Mouse (Mus musculus) embryonic stem cell, embryonic (primary cell): ENCODE data around the gene Mdfic.
"Not testable (repeated sequence)": the region's sequence is repeated elsewhere in the genome, so short reads cannot be mapped to it uniquely, and the experiment has no call there.

ENCODE experiments used
- CTCF ChIA-PET, 4 experiments: fragments of 300-600 bp in 2 of 4; fragments of 350-600 bp in 2 of 4; sonication (Branson Sonifier 250); formaldehyde crosslinking; loops; one replicate each; lab custom pipeline; 2022; ENCODE audit warnings: inconsistent platforms in 2 of 4; lab: Charles Lee
- POLR2A ChIA-PET, 4 experiments: fragments of 300-600 bp in 2 of 4; fragments of 350-600 bp in 2 of 4; sonication (Branson Sonifier 250); formaldehyde crosslinking; loops; one replicate each; lab custom pipeline; 2022; ENCODE audit warnings: antibody characterized with exemption in 4 of 4, inconsistent platforms in 1 of 4; lab: Charles Lee

The Mdfic gene

DNA sequence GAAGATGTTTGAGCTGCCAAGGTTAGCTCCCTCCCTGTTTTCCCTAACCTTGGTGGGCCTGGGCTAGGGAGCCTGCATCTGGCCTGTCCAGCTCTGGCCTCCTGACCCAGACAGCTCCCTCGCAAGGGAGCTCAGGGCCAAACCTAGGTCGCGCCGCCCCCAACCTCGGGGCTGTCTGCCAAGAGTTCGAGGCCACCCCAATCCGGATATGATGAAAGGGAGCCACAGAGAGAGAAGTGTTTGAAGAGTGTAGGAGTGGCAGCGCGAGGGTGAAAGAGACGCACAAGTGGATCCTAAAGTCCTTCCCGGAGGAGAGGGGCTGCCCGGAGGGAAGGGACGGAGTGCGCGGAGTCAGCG lies at the start of gene Mdfic:
TSS of gene Mdfic (plus strand) at position 201 of the 357 bp plus-strand sequence.
- ChIA-PET CTCF (no interaction called here), POLR2A (interaction anchor here in 3 of 4 experiments (0.6 to 1.6 kb wide), 7 partner anchors 10 to 154 kb away, joined by 3 to 6 read pairs (median 3); no protein-coding TSS in a partner anchor)

DNA sequence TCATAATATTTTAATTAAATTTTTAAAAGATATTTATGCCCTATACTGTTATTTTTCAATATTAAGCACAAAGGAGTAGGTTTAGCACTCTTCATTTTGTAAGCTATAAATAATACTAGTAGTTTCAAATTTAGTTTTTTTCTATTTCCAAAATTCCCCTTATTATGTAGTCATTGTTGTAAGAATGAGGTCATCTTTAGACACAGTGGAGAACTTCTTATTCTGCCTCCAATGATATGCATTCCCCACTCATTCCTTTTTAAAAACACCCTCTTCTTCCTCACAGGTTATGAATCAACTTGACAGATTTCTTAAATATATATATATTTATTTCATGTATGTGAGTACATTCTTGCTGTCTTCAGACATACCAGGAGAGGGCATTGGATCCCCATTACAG lies 49.1 kb upstream of the Mdfic start:
- ChIA-PET POLR2A (no interaction called here), CTCF (no interaction called here)

DNA sequence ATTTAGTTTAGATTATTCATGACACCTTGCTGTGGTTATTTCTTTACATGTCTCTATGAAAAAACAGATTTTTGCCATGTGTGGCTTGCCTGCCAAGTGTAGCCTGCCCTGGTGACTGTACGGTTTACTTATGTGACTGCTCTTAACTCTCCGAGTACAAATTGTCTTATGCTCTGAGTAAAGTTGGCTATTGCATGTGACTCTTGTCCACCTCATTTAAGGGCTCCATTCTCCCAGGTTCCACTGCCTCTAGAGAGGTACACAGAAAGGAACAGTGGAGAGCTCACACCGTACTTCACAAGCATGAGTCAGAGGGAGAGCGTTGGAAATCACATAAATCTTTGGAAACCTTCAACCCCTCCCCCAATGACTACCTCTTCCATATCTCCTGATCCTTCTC lies 10.4 kb upstream of the Mdfic start:
- CTCF ChIA-PET, result no interaction called here

DNA sequence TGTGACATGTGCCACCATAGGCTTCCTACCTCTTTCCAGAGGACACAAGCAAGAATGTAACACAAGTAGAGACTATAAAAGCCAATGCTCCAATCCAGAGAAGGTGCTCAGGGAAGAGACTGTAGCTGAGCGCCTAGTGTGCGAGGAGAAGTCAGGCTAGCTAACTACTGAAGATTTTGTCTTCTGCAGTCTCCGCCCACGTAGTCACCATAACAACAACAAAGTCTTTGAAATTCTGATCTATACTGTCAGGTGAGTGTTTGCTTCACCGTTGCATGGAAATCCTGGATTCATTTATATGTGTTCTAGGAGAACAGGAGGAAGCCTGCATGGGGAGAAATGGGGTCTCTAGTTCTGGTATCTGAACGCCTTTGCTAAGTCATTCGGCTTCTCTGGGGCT lies 9.8 kb upstream of the Mdfic start:
- ChIA-PET CTCF (no interaction called here), POLR2A (interaction anchor here in 1 of 4 experiments (0.8 to 1.4 kb wide), 2 partner anchors 9 to 11 kb away, joined by 3 read pairs; no protein-coding TSS in a partner anchor)

More for the DNA sequence above, 10.4 kb upstream of the Mdfic start:
- POLR2A ChIA-PET, result interaction anchor here in 1 of 4 experiments (0.8 to 1.4 kb wide), 2 partner anchors 10 to 12 kb away, joined by 3 read pairs; no protein-coding TSS in a partner anchor

DNA sequence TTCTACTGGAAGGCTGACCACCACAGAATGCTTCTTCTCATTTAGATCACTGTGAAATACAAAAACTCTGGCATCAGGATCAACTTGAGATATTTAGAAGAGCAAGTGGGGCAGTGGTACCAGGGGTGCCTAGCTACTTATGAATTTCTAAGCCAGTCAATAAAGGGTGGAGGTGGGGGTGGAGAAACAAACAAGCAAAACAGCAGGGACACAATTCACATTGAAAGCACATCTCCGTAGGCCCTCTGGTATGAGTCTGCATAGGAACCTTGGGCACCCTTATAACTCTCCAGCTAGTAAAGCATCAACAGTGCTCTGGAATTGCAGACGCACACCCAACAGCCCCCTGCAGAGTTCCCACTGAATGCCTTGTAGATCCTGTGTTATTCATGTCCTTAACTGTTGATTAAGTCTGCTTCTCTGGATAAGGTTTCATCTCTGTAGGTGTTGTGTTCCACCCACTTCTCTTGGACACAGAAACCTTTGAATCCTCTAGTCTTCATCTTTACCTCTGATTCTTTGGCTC lies 7.5 kb upstream of the Mdfic start:
- POLR2A ChIA-PET, result interaction anchor here in 1 of 4 experiments (0.8 kb wide), 1 partner anchor 11 kb away, joined by 3 read pairs; no protein-coding TSS in a partner anchor
- CTCF ChIA-PET, result interaction anchor here in 1 of 4 experiments (0.7 kb wide), 1 partner anchor 186 kb away, joined by 8 read pairs; no protein-coding TSS in a partner anchor

DNA sequence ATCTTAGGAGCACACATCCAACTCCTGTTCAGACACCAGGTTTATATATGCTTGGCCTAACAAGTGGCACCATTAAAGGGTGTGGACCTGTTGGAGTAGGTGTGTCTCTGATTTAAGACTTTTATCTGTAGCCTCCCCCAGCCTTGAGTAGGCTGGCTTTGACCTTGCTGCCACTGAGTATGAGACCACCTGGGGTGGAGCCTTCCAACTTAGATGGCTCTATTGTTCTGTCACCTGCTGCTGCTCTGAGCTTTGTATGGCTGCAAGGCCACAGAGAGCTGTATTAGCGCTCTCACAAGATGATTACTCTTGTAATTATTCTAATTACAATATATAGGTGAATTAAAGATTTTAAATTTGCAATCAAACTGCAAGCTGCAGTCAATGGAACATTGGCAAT lies 6.4 kb upstream of the Mdfic start:
- CTCF ChIA-PET, result not testable (repeated sequence)
- POLR2A ChIA-PET, result interaction anchor here in 1 of 4 experiments (0.7 to 2.0 kb wide), 3 partner anchors 10 to 29 kb away, joined by 3 to 4 read pairs (median 4); no protein-coding TSS in a partner anchor

DNA sequence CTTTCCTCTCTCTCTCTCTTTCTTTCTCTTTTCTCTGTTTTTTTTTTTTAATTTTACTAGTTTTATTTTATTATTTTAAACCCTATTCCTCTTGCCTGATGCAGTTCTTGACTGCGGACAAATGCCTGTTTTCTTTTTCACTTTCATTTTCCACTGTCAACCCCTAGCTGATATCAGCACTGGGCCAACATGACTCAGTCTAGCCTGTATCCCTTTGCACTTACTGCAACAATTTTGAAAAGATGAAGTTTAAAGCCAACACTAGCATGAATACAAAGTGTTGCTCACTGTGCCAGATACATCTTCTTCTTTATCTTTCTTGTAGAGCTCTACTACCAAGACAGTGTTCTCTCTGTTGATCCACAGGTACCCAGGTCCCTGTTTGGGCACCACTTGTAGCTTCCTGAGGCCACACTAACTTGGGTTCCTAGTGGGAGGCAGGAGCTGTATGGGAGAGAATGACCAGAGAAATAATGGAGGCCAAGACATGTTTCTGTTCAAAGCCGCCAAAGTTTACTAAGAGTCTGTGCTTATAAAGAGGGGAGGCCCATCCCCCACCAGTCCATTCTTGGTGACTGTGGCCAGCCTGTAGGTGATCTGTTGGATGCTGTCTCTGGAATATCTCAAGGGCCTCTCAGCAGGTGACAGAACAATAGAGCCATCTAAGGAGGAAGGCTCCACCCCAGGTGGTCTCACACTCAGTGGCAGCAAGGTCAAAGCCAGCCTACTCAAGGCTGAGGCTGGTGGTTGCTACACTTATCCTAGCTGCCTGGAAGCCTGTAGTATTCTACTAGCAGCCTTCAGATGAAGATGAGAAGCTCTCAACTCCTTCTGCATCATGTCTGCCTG lies 5.2 kb upstream of the Mdfic start:
- POLR2A ChIA-PET, result interaction anchor here in 2 of 4 experiments (0.6 to 2.0 kb wide), 5 partner anchors 28 to 172 kb away, joined by 3 to 6 read pairs (median 4); no protein-coding TSS in a partner anchor
- CTCF ChIA-PET, result no interaction called here

DNA sequence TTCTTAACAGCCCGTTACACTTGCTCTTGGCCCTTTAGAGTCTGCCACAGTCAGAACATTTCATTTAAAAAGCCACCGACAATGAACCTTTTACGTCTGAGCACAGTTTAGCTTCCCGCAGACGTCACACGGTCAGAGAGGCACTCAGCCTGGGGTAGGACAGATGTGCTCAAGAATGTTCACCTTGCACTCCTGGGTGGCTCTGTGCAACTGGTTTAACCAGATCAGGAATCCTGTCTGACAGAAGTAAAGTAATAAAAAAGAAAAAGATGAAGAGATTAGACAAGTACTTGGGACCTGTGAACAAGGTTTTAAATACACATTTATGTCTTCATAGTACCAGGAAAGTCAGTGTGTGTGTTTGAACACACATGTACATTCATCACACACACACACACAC lies 542 bp upstream of the Mdfic start:
- CTCF ChIA-PET, result no interaction called here

DNA sequence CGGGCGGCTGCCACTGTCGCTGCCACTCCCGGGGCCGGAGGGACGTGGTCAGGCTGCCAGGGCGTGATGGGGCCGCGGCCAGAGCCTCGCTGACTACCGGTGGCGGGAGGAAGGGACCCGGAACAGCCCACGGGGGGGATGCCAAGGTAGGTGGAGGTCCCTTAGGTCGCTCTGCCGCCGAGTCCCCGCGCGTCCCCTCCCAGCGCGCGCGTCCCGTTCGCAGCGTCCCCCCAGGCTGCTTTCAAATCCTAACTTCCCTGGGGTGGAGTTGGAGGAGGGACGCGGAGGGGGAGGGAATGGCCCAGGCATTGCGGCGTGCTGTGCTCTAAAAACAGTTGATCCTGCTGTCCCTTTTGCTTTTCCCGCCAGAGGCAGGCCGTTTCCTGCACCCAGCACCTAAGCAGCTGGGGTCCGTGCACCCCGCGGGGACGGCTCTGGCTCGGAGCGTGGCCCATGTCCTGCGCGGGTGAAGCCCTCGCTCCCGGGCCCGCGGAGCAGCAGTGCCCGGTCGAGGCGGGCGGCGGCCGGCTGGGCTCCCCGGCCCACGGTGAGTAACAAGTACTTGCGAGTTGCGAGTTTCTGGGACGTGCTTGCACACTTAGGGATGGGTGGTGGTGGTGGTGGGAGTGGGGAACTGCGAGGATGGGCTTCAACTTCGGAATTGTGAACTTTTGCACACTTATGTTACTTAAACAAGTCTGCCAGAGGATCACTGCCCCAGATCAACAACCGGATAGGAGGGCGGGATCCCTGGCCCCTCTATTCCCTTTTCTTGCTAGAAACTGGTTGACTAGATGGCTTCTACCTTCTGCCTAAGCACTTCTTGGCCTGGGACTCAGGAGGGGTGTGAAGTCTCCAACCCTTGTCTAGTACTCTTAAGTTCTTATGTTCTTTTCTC lies 606 bp downstream of the Mdfic start:
- POLR2A ChIA-PET, result interaction anchor here in 2 of 4 experiments (0.6 to 1.6 kb wide), 9 partner anchors 10 to 248 kb away, joined by 3 to 5 read pairs (median 3); no protein-coding TSS in a partner anchor
- CTCF ChIA-PET, result no interaction called here

More for the DNA sequence above, 542 bp upstream of the Mdfic start:
- POLR2A ChIA-PET, result interaction anchor here in 3 of 4 experiments (0.6 to 1.6 kb wide), 8 partner anchors 9 to 155 kb away, joined by 3 to 6 read pairs (median 3); no protein-coding TSS in a partner anchor

DNA sequence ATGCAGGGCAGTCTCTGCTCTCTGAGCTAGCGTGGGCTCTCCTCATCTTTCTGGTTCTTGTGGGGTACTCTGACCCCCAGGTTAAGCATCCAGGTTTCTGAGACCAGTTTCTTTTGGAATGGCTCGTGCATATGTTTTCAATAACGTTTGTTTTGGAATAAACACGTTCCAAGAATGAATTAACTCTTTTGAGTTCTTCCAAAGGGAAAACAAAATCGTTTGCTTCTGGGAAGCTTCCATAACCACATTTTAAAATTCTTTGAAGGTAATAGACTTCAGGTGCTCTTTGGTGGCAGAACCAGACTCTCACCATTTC lies 1.2 kb downstream of the Mdfic start:
- POLR2A ChIA-PET, result interaction anchor here in 2 of 4 experiments (0.6 to 1.3 kb wide), 5 partner anchors 10 to 248 kb away, joined by 3 to 4 read pairs (median 3); no protein-coding TSS in a partner anchor
- CTCF ChIA-PET, result no interaction called here

DNA sequence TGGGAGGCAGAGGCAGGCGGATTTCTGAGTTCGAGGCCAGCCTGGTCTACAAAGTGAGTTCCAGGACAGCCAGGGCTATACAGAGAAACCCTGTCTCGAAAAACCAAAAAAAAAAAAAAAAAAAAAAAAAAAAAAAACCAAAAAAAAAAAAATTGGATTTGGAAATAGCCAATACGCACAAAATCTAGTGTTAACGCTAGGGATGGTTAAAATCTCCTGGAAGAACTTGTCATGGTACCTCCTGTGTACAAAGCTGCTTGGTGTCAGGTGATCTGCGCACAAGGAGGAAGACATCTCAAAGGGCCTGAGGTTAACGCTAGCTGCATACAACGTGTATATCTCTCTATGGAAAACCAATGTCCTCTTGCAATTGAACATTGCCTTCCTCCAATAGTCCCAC lies 2.2 kb downstream of the Mdfic start:
- POLR2A ChIA-PET, CTCF ChIA-PET: not testable (repeated sequence)

DNA sequence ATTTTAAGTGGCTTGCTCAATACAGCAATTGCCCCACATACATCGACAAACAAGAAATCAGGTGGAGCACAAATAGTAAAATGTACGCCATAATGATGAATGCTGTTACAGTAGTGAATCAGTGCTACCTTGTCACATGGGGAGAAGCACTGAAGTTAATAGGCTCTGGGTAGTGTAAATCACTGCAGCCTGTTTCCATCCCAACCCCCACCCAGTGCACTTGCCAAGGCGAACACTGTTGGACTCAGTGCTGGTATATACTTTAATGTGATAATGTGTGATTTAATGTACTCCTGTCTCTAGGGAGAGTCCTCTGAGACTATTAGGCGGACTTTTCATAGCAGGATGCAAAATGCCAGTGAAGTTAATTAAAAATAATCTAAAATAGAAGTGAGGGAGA lies 3.8 kb downstream of the Mdfic start:
- CTCF ChIA-PET, result no interaction called here

DNA sequence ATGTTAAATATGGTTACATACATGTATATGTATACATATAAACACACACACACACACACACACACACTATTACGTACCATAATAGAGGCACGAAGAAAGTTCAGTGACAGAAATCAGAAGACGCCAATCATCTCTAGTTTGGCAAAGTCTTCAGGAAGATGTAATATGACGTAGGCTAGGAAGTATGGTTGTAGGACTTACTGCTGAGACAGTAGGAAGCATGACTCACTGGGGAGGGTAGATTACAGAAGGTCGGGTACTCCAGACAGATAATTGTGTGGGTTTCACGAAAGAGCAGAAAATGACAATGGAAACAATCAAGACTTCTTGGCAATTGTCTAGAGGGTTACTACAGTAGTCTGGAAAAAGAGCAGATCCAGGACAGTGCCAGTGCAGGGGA lies 6.0 kb downstream of the Mdfic start:
- ChIA-PET CTCF (no interaction called here), POLR2A (interaction anchor here in 1 of 4 experiments (0.8 to 1.2 kb wide), 2 partner anchors 21 to 35 kb away, joined by 3 read pairs; no protein-coding TSS in a partner anchor)

More for the DNA sequence above, 3.8 kb downstream of the Mdfic start:
- POLR2A ChIA-PET, result interaction anchor here in 1 of 4 experiments (0.6 to 1.1 kb wide), 2 partner anchors 10 to 823 kb away, joined by 3 to 6 read pairs; partner anchors contain the start of gene Foxp2

DNA sequence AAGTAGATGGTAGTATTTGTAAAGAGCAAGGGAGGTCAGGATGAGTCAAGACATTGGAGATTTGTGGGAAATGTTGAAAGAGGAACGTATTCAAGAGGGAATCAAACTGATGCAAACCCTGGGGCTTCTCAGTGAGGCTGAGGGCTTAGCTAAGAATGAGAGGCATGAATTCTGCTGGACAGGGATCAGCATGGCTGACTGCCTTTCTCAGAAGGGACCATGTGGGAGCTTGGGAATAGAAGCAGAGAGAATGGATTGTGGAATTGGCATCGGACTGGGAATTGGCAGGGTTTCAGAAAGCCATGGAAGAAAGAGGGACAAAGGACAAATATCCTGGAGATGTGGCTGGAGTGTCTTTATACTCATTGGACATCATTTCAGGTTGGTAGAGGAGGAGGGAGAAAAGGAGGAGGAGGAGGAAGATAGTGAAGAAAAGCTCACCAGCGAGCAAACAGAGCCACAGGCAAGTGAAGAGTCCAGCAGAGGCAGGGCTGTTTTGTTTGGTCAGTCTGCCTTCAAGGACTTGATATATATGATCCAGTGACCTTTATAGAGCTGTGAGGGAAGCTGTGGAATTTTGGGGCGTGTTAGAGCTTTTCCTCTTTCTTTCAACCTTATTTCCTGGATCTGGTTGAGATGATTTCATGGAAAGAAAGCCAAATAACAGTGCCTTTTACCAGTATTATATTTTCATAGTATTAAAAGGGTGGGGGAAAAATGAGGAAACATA lies 7.4 kb downstream of the Mdfic start:
- CTCF ChIA-PET, result no interaction called here
- POLR2A ChIA-PET, result interaction anchor here in 2 of 4 experiments (0.5 to 1.3 kb wide), 5 partner anchors 10 to 649 kb away, joined by 3 to 6 read pairs (median 4); no protein-coding TSS in a partner anchor

DNA sequence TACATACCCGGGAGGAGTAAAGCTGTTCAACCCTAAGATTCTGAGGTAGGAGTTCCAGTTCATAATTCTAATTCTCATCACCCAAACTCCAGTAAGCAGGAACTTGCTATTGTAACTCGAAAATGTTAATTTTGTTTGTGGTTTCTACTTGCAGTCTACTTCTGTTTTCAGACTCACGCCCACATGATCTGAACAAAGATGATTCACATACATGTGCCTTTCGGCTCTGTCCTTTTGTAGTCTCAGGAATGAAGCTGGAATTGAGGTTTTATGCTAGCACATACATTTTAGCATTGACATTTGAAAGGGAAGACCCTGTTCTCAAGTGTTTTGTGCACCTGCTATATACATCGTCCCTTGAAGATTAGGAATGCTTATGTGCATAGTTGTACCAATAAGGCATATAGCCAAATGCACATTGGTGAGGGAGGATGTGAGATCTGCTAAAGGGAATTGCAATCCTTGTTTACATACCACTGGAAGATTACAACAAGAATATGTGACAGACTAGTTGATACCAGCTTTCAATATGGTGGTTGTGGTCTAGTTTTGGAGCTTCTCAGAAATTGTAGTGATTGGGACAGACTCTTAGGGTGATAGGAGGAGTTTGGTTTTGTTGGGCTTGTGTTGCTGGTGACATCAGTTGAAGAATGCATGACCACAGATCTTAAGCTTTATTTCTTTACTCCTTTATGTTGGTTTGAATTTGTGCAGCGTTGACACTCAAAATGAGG lies 8.6 kb downstream of the Mdfic start:
- POLR2A ChIA-PET, result interaction anchor here in 1 of 4 experiments (0.7 to 2.4 kb wide), 3 partner anchors 9 to 44 kb away, joined by 3 to 7 read pairs (median 4); no protein-coding TSS in a partner anchor
- CTCF ChIA-PET, result no interaction called here

DNA sequence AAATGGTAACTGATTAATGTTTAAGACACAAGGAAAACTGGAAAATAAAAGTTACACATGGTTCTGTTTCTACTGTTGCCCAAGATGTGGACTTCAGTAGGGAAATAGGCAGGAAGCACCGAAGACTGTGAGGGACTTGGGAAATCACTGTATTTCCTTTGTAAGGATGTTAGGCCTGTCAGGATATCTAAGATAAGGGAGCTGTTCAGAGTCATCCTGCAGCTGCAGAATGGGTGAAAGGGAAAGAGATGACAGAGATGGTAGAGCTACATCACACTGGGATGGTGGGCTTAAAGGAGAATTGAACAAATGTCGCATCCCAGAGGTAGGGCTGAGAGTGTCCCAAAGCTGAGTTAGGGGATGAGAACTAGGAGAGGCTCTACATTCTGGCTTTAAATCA lies 9.8 kb downstream of the Mdfic start:
- ChIA-PET CTCF (no interaction called here), POLR2A (interaction anchor here in 1 of 4 experiments (0.6 to 2.4 kb wide), 5 partner anchors 9 to 23 kb away, joined by 3 to 7 read pairs (median 3); no protein-coding TSS in a partner anchor)

DNA sequence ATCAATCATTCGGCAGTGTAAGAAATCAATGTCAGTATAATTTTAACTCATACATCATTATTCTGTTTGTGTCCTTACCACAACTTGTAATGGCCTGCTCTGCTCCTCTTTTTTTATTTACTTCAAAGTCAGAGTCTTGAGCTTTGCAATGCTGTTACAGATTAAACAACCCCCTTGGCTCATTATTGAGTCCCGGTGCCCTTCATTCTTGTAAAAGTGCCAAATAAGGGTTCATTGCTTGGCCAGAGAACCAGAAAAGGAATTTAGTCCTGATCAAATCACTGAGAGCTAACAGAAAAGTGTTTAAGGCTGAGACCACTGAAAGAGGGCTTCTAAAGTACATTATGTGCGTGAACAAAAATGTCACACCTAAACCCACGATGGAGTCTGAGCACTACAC lies 10.2 kb downstream of the Mdfic start:
- CTCF ChIA-PET, result no interaction called here
- POLR2A ChIA-PET, result interaction anchor here in 1 of 4 experiments (0.9 to 2.4 kb wide), 5 partner anchors 9 to 16 kb away, joined by 3 to 7 read pairs (median 4); no protein-coding TSS in a partner anchor
